Mouse (Mus musculus): ENCODE results near the gene Ahcy. TPM values are rescaled to one million over a fixed set of nuclear protein-coding genes. Genes with fewer than 3 reads are reported as not detected.

The Ahcy gene
- polyA plus RNA-seq, 1 experiment from 2014 or later = 110 TPM

DNA sequence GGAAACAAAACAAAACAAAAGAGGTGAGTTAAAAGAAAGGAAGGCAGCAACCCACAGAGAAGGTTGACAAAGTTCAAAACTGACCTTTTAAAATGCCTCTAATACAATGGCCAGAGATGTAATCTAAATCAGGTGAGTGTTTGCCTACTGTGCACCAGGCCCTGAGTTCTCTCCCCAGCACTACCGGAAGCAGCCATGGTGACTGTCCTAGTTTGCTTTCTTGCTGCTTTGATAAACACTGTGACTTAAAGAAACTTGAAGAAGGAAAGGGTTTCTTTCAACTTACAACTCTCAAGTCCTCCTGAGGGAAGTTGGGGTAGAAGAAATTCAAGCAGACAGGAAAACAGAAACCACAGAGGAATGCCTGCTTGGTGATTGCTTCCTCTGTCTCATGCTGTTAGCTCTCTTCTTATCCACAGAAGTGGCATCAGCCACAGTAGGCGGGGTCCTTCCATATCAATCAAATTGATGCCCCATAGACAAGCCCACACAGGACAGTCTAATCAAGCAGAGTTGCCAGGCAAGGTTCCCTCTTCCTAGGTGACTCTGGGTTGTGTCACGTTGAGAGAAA lies 63.1 kb downstream of the Ahcy start:
- Histone ChIP-seq H3K27ac (no peak overlapping the region), H3K4me3 (replicated peaks) (no peak overlapping the region), H3K4me2 (replicated peaks) (no peak overlapping the region), H3K9me3 (no peaks in the 10 kb centered on the region), H3K36me3 (no peaks in the 10 kb centered on the region), H3K4me1 (replicated peaks) (no peaks in the 10 kb centered on the region), H3K9ac (no peak overlapping the region), H3K27me3 (replicated peaks) (no peaks in the 10 kb centered on the region)
- ATAC-seq = no peak
- WGBS = 44% methylated on average over 3 of the region's 3 CpGs

Other genes with a start within 250 kb of the Ahcy start
- 87.5 and 106 TPM in 2 replicates for gene Eif2s2, start 181.6 kb downstream of the Ahcy start, polyA plus RNA-seq (2015; fragmentation: Nextera tagmentation; extraction: Ambion mirVana)
- gene Gm14226, start 56.2 kb downstream of the Ahcy start, polyA plus RNA-seq (2015; fragmentation: Nextera tagmentation; extraction: Ambion mirVana) = 2.3 and 2.7 TPM in 2 replicates
- 44.6 and 45.4 TPM in 2 replicates for gene Itch, start 59.0 kb upstream of the Ahcy start, polyA plus RNA-seq (2015; fragmentation: Nextera tagmentation; extraction: Ambion mirVana)
- 332 and 349 TPM in 2 replicates for gene Dynlrb1, start 162.0 kb upstream of the Ahcy start, polyA plus RNA-seq (2015; fragmentation: Nextera tagmentation; extraction: Ambion mirVana)
- 131 and 146 TPM in 2 replicates for gene Map1lc3a, start 201.8 kb upstream of the Ahcy start, polyA plus RNA-seq (2015; fragmentation: Nextera tagmentation; extraction: Ambion mirVana)